Mouse (Mus musculus): ENCODE results near the gene Pigk.
"Not testable (repeated sequence)": the region's sequence is repeated elsewhere in the genome, so short reads cannot be mapped to it uniquely, and the experiment has no call there.

The Pigk gene

DNA sequence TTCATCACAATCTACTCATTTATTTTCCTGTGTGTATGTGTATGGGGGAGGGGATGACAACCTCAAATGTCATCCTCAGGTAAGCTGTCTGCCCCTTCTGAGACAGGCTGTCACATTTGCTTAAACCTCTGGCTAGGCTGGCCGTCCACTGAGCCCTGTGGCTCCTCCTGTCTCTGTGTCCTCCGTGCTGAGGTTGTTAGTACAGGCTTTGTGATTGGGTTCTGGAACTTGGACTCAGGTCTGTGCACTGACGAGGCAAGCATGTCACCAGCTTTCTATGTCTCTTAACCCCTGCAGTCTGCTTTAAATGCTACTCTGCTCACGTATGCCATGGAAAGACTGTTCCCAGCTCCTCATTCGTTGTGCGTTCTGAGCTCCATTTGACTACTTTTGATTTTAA, 62.5 kb downstream of the Pigk start:
- DNase-seq, result no peak

DNA sequence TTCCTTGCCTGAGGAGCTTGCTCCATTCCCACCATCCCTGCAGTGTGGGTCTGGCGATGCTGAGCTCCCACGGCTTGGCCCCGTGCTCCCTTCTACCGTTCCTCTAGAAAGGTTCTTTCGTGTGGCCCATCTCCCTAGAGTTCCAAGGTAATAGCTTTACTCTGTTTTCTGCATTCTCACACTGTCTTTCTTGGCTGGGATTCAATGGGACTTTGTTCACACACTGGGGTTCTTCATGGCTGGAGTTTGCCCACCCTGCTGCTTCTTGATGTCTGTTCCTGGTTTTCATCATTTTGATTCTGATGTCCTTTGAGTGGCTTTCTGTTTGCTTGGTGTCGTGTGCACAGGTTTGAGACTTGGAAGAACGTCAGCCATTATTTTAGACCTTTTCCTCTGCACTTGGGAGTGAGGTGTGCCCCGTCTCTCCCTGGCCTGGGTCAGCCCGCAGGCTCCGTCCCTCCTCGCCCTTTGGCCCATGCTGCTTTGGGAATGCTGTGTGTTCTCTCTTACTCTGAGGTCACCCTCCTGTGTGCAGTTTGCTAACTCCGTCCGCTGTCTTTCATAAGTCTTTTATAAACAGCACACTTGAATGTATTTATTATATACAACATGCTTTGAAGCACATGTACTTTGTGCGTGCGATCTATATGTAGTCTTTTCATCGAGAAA, 63.1 kb downstream of the Pigk start:
- DNase-seq, result no peak

DNA sequence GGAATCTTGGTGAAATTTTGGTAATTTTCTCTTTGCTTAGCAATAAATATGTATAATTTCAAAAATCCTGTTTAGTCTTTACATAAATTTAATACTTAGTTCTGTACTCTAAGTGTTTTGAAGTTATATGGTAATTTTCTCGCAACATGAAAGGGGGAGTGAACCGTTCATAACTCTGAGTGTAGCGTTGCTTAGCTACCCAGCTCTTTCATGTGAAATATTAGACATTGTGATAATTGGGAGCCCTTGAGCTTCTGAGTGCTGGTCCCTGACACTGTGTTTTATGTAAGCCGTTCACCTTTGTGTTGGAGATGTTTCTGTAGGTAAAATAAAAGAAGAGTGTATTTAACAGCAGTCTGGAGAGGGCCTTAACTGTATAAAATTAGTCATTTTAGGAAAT, 65.9 kb downstream of the Pigk start:
- no peak for DNase-seq

DNA sequence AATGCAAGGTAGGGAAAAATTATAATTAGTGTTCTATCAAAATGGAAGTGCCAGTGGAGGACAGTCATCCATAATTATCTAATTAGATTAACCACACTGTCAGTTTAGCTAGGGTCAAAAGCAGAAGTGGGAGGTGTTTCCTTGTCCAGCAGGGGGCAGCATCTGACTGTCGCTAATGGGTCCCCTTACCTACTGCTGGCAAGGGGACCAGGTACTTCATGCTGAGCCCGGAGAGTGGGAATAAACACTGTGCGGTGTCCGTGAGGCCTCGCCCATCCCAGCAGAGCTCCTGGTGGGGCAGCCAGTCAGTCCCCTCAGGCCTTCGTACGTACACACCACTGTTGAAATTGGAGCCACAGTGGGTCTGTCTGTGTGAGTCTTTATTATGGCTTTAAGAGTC, 69.9 kb downstream of the Pigk start:
- DNase-seq, result no peak

DNA sequence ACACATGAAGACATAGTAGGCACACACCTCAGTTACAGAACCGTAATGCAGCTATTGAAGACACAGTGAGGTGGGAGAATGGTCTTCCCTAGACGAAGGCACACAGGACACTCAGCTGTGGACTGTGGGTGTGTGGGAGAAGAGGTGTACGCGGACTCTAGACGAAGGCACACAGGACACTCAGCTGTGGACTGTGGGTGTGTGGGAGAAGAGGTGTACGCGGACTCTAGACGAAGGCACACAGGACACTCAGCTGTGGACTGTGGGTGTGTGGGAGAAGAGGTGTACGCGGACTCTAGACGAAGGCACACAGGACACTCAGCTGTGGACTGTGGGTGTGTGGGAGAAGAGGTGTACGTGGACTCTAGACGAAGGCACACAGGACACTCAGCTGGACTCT, 70.5 kb downstream of the Pigk start:
- not testable (repeated sequence) for DNase-seq

DNA sequence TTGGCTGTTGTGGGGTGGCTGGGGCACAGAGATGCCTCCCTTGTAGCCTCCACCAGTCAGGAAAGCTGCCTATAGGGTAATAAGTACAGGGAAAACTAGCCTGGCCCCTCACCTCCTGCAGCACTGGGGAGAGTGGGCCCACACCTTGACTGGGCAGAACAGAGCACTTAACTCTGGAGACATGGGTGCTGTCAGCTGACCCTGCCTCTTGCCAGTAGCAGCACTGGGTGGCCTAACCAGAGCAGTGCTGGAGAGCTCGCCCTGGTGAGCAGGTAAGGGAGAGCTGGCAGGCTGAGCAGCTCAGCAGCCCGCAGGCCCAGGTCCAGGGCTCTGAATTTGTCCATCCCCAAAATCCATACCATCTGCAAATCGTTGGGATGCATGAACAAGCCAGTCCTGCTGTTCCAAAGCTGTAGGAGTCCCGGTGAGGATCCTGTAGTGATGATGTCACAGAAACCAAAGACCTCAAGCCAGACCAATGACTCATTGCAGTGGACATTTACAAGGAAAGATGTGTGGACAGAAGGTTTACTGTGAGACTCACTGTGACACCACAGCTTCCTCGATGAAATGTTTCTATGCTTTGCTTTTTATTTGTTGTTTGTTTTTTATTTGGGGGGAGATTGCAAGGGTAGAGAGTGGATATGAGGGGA, 74.5 kb downstream of the Pigk start:
- not testable (repeated sequence) for DNase-seq

DNA sequence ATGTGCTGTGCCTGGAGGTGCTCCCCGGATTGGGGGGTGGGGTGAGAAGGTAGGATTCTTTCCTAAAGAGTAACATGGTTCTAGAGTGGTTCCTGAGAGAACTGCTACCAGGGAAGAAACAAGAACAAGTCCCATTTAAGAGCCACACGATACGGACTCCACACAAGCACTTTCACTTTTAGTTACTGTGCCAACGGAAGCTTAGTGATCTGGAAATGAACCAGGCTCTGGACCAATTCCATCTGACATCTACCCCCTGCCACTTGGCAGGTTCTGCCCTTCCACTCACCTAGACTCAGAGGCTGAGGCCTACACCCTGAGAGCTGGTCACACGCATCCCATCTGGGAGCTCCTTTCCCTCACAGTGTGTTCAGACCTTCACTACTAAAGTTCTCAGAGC, 78.7 kb downstream of the Pigk start:
- DNase-seq, result no peak

DNA sequence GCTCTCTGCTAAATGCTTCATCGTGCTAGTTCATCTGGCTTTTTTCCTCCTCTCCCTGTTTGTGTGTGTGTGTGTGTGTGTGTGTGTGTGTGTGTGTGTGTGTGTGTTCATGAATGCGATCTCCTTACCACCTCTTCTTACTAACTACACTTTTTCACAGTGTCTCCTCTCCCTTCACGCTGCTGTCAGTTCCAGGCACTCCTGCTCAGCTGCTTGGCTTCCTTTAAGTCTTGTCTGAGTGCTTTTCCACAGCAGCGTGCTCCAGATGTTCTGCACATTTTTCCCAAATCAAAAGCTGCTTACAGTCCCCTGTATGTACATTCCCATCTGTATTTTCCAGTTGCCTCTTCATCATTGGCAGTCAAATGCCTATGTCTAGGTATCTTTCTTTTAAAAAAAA, 79.1 kb downstream of the Pigk start:
- no peak for DNase-seq

DNA sequence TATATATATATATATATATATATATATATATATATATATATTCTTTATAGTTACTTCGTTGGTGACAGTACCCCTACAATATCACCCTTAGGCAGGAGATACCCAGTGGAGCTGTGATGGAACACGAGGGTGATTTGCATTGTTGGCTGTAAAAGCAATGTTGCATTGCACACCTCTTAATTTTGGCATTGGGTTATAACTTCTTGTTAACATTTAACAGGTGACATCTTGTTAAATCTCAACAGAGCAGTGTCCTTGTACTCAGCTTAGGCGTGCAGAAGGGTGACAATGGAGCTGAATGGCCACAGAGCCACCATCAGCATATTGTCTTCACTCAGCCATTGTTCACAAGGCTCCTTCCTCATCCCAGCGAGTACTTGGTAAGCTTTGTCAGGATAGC, 82.3 kb downstream of the Pigk start:
- DNase-seq, result no peak

DNA sequence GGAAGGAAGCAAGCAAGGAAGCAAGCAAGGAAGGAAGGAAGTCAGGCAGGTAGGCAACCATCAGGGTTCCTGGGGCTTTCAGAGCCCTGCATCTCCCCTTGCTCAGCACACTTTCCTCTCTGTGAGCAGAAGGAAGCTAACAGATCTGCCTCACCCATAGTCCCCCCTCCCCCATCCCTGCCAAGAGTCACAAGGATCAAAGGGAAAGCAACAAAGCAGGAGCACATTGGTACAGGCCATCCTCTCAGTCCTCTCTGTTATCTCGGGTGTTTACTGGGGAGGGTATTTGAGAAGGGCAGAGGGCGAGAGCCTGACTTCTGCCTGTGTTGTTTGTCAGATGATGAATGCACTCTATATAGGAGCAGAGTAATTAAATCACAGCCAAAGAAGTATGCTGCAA, 83.5 kb downstream of the Pigk start:
- no peak for DNase-seq

DNA sequence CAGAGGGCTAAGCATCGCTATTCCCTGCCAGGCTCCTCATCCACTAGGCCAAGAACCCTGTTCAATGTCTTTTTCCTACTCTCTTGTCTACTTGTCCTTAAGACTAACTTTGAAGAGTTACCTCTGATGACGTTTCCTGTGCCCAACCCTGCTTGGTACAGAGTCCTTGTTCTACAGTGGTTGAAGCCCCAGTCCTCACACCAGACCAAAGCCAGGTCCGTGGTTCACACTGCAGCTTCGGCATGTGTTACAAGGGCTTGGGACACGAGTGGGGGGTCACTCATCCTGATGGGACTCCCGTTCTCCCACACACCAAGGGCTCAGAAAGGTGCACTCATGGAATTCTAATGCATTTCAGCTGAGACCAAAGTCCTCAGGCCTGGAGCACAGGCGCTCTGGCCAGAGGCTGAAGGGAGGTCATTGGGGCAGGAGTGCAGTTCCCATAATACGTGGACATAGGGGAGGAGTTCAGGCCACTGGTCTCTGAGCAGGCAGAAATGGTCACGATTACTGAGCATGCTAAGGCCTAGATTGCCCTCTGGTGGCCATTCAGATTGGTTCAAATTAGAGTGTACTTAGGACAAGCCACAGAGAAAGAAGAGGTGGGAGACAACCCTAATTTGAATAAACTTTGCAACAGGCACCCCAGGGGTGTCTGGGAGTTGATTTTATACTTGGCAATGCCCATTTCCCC, 86.0 kb downstream of the Pigk start:
- no peak for DNase-seq

DNA sequence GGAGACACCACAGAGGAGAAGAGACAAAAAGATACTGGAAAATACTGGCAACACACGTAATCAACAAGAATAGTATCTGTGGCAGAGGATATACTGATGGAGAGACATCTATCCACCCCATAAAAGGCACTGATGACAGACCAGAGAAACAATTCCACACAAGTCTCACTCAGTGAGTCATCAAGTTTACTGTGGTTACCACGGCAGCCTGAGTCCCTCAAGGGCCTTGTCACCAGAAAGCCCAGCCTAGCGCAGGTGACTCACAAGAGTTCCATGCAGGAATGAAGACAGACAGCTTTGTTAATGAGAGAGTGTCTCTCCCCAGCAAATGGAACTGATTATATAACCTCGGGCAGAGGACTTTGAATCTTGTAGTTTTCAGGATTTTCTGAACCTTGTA, 100.0 kb downstream of the Pigk start:
- DNase-seq, result no peak

DNA sequence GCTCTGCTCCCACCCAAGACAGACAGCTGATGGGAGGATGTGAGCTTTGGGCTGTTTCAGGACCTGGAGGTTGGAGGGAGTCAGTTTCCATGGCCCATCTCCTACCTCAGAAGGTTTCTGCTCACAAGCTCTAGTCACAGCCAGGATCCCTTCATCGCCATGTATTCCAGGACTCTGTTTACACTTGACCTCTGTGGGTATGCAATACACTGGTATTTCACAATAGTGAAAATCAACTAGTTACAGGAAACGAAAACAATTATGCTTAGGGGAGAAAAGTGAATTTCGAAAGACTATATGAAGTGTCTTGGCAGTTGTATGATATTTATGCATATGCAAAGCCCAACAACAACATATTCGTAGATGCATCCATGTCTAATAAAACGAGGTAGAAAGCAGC, 101.2 kb downstream of the Pigk start:
- no peak for DNase-seq

DNA sequence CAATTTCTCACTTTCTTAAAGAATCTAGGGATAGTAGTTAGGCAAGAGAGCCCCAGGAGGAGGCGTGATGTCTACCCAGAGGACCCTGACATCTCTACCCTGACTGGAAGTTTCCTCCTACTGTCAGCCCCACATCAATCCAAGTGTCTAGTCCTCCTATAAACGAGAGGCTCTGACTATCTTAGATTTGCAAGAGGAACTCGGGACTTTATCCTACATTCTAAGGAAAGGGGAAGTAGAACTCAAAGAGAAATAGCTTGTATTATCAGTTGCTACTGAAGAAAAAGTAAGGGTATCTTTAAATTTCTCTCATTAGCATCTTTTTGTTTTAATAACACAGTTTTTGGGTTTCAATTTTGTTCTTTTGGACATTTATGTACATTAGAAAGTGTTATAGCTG, 106.5 kb downstream of the Pigk start:
- DNase-seq, result no peak

DNA sequence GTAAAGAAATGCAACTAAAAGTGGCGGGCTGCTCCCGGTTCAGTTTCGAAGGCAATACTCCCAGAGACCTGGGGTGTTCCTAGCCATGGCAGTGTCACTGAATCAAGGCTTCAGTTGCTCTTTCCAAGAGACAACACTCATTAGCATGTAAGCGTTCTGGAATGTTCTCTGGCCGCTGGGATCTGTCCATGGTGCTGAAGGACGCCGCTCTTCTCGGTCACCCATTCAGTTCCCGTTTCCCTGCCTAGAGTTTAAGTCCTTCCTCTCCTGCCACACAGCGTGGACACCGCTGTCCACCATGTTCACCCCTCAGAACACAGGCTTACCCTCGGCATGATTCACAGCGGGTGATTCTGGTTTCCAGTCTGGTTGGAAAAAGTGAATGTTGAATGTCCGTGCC, 107.3 kb downstream of the Pigk start:
- DNase-seq, result no peak

DNA sequence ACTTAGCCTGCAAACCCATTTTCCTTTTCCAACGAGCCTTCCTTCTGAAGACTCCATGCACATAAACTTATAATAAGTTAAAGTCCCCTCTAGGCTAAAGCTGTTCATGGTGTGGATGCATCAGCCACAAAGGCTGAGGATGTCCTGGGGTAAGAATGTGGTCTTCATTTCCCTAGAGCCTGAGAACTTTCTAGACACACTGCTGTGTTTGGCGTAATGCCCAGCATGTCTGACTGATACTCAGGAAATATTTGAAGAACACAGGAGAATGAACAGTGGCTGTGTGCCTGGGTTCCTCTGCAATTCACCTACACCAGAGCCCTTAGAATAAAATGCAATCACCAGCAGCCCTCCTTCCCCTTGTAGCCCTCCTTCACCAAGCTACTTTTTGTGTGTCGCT, 117.5 kb downstream of the Pigk start:
- no peak for DNase-seq

DNA sequence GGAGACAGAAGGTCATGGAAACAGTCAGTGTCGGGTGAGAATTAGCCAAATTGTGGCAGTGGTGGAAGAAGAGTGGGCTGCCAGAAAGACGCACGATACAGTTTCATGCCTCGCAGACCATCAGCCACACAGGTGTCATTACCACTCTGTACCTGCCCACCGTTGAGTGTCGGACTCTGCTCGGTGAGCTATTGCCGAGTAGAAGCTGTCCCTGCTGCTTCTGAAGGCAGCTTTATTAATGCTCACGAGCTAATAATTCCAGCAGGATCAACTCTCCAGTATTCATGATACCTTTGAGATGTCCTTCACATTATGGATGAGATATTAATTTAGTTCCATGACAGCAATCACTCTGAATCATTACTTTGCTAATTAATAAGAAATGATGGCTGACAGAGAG, 118.1 kb downstream of the Pigk start:
- no peak for DNase-seq

DNA sequence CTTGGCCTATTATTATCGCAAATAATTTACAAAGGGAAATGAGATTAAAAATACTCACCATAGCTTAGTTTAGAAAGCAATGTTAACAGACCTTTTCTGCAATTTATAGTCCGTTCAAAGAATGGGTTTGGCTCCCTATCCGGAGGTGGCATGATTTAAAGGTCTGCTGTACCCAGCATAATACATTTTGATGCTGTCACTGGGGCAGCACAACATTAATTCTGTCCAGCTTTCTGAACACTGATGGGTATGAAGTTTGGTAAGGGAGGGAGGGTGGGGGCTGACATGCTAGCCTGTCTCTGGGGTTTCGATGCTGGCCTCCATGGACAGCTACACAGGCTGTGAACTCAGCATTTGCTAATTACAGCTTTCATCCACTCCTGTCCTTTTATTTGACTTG, 118.5 kb downstream of the Pigk start:
- no peak for DNase-seq

DNA sequence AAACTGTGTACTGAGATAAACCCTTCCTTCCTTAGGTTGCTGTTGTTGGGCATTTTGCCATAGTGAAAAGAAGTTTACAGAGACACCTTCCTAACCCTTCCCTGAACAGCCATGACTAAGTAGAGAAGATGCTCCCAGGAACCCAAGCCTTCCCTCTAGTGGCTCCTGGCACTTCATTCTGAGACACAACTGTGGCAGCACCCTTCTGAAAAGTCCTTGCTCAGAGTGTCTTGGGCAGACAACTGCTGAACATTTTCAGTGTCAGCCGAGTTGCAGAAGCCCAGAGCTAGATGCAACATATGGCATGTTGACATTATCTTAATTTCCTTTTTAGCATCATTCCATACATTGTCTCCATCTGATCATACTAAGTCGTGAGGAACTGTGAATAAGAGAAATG, 123.5 kb downstream of the Pigk start:
- DNase-seq, result no peak

DNA sequence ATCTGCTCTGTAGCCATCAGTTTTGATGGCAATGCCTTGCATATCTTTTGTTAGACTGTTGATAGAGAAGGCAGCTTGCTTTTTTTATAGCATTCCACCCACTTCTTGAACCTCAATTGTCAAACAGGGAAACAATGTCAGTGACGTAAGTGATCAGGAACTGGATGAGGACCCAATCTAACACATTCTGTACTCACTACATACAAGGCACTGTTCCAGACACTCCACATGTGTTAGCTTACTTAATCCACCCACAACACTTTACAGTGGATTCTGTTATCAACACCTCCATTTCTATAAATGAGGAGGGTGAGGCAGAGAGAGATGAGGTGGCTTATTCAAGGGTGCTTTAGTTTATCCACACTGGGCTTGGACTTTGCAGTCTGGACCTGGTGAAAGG, 124.0 kb downstream of the Pigk start:
- DNase-seq, result peak; percentile 87

DNA sequence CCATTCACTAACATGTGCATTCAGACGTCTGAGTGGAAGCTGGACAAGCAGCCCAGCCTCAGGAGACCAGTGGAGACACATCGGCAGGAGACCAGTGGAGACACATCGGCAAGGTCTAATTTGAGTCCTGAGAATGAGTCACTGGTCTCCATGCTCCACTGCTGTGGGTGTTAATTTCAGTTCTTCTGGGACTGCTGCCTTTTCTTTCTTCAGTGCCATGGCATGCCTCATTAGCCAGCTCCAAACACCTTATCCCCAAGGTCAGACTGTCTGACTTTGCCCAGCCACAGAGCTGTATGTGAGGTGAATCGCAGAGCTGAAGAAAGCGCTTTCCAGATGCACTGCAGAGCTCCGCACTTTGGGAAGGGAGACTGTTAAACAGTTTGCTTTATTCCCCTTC, 127.4 kb downstream of the Pigk start:
- DNase-seq, result no peak

DNA sequence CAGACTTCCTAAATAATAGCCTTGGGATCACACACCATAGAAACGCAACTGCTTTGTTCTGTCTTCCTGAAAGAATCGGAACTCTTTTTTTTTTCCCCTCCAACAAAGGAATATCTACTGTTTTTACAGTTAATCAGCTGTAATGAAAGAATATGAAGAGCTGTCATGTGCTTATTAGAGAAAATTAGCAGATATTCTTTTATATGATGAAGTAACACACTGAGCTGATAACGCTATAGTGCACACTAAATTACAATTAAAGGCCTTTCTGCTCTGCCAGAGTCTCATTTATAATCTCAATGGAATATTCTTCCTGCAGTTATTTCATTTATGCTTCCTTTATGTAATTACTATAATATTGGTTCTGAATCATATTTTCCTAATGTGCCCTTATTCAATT, 128.7 kb downstream of the Pigk start:
- DNase-seq, result no peak

DNA sequence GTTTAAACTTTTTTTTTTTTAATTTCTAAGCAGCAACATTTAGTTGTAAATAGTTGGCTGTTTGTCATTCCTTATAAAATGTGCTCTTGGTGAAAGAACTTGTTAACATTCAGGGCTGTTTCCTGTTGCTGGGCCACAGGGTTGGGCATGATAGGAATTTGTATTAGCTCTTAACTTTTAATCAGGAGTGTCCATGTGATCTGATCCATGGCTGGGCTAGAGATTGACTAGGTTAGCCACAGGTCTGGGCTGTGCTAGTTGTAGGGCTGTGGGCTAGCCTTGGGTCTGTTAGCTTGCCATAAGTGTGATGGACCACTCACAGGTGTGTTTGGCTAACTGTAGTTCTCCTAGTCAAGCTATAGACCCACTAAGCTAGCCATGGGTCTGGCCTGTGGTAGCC, 130.0 kb downstream of the Pigk start:
- no peak for DNase-seq

DNA sequence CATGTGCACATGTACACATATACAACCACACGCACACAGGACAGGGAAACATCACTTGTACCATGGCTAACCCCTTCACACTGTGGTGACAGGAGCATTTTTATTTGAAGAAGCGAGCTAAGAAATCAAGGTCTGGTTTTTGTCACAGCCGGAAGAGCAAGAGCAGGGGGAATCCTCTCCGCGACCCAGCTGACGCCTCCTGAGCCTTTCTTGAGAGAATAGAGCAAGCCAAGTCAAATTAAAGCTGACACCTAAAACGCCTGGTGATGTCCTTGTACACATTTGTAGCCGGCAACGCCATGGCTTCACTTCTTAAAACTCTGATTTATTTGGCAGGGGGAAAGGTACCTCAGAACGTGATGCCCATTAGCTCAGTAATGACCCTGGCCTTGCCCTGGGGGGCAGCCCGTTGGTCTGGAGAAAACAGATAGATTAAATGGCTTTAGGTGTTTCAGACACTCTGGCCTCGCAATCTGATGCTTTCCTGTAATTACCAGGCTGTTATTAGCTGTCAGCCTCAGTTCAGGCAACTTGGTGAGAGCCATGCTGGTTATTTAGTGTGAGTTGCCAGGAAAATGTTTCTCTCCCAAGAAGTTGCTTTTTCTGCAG, 141.2 kb downstream of the Pigk start:
- no peak for DNase-seq
